Mouse (Mus musculus) neural tube, embryonic 13.5 days (tissue): Measurements from ENCODE around the gene Fgf8. TPM values are rescaled to one million over a fixed set of nuclear protein-coding genes. Genes with fewer than 3 reads are reported as not detected.

Experiments used
- ATAC-seq: fragments of 200-750 bp; cut with Nextera tagmentation; 2 replicates; pipeline ENCODE4 v1.8.0; 2017; ENCODE audit warnings: low read depth, mild to moderate bottlenecking, moderate TSS enrichment, moderate library complexity
- H3K27ac ChIP-seq: fragments of 300-500 bp; sonication (generic); replicated peaks from 2 replicates; pipeline ENCODE4 v1.5.1; 2015; ENCODE audit warnings: moderate library complexity, mild to moderate bottlenecking, inconsistent platforms
- H3K27me3 ChIP-seq: fragments of 300-500 bp; sonication (generic); 2 replicates; pipeline ENCODE4 v1.6.1; 2015; ENCODE audit warnings: mild to moderate bottlenecking, inconsistent platforms
- H3K36me3 ChIP-seq: fragments of 300-500 bp; sonication (generic); 2 replicates; pipeline ENCODE4 v1.6.1; 2015; ENCODE audit warnings: mild to moderate bottlenecking, inconsistent platforms
- H3K4me1 ChIP-seq: fragments of 300-500 bp; sonication (generic); replicated peaks from 2 replicates; pipeline ENCODE4 v1.6.1; 2015; ENCODE audit warnings: inconsistent platforms
- H3K4me2 ChIP-seq: fragments of 300-500 bp; sonication (generic); 2 replicates; pipeline ENCODE4 v1.6.1; 2015; ENCODE audit warnings: inconsistent platforms, mild to moderate bottlenecking, moderate library complexity
- H3K4me3 ChIP-seq: fragments of 300-500 bp; sonication (generic); 2 replicates; pipeline ENCODE4 v1.5.1; 2015; ENCODE audit warnings: mild to moderate bottlenecking, inconsistent platforms
- H3K9ac ChIP-seq: fragments of 300-500 bp; sonication (generic); 2 replicates; pipeline ENCODE4 v1.6.1; 2015; ENCODE audit warnings: moderate library complexity, mild to moderate bottlenecking, inconsistent platforms
- H3K9me3 ChIP-seq: fragments of 300-500 bp; sonication (generic); 2 replicates; pipeline ENCODE4 v1.6.1; 2016; ENCODE audit warnings: inconsistent platforms
- WGBS: fragments of 180-500 bp; shearing (Covaris S2); methylation state at CpG from one replicate; pipeline ENCODE4 v1.1.7; 2015; 5-methylcytosine and 5-hydroxymethylcytosine counted together
- polyA plus RNA-seq: library from polyadenylated mRNA; unstranded; fragments of >200 nt; fragmentation: Nextera tagmentation; extraction: Ambion mirVana; gene quantifications from 2 replicates; pipeline ENCODE4 v1.2.1, GENCODE M21; 2015

Gene Fgf8
- polyA plus RNA-seq, 1 experiment from 2014 or later: not detected

DNA sequence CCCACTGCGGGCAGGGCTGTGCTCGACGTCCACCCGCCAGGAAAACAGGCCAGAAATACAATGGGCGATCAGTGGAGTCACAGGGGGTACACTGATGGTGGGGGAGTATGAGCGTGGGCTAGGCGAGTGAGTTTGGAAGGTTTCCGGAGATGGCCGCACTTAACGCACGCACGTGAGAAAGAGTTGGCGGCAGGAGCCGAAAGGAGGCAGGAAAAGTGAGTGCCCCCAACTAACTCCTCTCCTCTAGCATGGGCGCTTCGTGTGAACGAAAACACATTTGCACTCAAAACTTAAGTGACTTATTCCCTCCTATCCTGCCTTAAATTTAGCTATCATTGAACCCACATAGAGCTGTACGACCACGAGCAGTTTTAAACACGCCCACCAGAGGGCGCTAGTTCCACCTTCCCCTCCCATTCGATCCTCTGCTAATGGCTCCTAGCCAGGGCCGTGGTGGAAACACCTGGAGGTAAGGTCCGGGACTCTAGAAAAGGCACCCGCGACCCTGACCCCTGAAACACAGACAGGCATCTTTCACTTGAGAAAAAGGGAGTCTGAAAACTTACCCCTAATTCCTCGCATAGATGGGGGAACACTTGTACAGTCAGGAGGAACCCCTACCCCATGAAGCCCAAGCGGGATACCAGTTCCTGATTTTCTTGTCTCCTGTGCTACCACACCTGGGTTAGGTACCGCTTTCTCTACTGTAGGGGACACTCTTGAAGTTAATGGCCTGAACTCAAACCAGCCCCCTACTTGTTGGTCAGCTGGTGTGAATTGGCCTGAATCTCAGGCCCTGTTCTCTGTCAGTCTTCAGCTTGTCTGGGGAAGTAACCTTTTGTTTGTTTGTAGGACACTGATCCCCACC lies 3.7 kb upstream of the Fgf8 start:
- Histone ChIP-seq H3K27ac (no peak overlapping the region), H3K36me3 (peaks cover 10% of the 10 kb centered on the region), H3K9ac (no peak overlapping the region), H3K27me3 (peaks cover 61% of the 10 kb centered on the region), H3K9me3 (no peaks in the 10 kb centered on the region), H3K4me1 (peaks cover 54% of the 10 kb centered on the region), H3K4me2 (no peak overlapping the region), H3K4me3 (no peak overlapping the region)
- ATAC-seq: 0 out of 2 replicates have a peak, but pooled peaks have one; percentile 4
- 8% methylated on average over 29 of the region's 29 CpGs for WGBS

DNA sequence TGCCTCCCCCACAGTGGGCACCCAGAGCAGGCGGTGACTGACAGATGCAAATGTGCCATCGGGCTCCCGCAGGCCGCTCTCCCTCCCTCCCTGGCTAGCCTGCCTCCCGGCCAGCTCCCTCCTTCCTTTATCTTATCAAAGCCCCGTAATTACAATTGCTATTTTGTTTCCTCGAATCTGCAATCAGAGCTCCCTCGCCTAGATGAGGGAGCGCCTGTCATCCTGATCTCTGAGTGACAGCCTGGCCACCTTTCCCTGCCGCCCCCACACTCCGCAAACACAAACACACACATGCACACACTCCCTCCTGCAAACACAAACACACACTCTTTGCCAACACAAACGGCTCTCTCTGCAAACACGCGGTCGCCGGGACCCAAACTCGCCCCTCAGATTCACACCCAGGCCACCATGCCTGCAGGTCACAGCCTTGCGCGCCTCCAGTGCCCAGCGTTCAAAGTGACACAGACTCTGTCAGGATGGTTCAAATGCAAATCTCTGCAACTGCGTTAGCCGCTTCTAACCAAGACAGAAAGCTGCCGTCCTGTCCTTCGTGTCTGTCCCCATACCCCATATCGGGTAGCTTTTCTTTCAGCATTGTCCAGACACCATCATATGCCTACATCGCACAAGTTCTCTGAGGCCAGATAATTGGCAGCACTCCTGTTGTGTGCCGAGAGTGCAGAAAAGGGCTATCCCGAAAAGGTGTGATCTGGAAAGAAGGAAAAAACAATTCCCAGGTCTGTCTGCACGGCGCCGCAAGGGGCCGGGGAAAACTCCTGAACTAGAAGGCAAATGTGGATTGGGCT lies 2.8 kb upstream of the Fgf8 start:
- Histone ChIP-seq H3K9ac (0 out of 2 replicates have a peak overlapping the region, but pooled peaks have one; percentile 38), H3K9me3 (no peaks in the 10 kb centered on the region), H3K4me3 (no peak overlapping the region), H3K4me2 (no peak overlapping the region), H3K27ac (no peak overlapping the region), H3K27me3 (peaks cover 69% of the 10 kb centered on the region), H3K4me1 (peaks cover 59% of the 10 kb centered on the region), H3K36me3 (peaks cover 7% of the 10 kb centered on the region)
- no peak for ATAC-seq
- WGBS: 3% methylated on average over 32 of the region's 32 CpGs

GRCm38 (mm10) chr19:45743619-45744018 lies 904 bp upstream of the Fgf8 start:
- Histone ChIP-seq H3K27ac (no peak overlapping the region), H3K9me3 (no peaks in the 10 kb centered on the region), H3K27me3 (peaks cover 89% of the 10 kb centered on the region), H3K4me1 (peaks cover 47% of the 10 kb centered on the region), H3K4me2 (no peak overlapping the region), H3K36me3 (peaks cover 4% of the 10 kb centered on the region; the same call in 1 of the 2 replicates), H3K9ac (no peak overlapping the region), H3K4me3 (no peak overlapping the region)
- ATAC-seq: no peak
- WGBS: 23% methylated on average over 7 of the region's 7 CpGs

DNA sequence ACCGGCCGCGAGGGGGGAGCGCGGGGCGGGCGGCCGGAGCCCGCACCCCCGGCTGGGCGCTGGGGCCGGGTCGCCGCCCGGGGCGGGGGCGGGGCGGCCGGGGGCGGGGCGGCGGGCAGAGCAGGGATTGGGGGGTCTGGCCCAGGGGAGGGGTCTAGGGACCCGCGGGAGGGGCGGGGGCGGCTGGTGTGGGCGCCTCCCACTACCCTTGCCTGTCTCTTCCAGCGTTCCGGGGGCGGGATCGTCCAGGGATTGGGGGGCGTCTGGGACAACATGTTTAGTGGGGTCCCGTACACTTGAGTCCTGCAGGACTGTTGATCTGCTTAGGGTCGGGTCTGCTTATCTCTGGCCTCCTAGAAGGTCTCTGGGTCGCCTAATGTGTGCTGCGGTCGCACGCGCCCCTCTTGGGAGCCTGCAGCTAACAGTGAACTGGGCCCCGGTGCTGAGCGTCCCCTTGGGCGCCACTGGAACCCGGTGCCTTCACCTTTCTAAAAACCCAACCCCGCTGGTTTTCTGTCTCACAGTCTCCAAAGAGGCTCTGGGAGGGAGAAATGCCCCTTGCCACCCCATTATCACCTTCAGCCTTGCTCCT lies 365 bp upstream of the Fgf8 start:
- H3K36me3 ChIP-seq: peaks cover 4% of the 10 kb centered on the region; the same call in 1 of the 2 replicates
- H3K4me1 ChIP-seq: peaks cover 42% of the 10 kb centered on the region
- H3K27ac ChIP-seq: no peak overlapping the region
- no peak for ATAC-seq
- WGBS: under 1% methylated on average over 19 of the region's 44 CpGs
- H3K27me3 ChIP-seq: peaks cover 94% of the 10 kb centered on the region
- peak overlapping the region; percentile 52 for H3K9ac ChIP-seq
- H3K4me3 ChIP-seq: peak overlapping the region; percentile 37
- peak overlapping the region; percentile 64 for H3K4me2 ChIP-seq
- no peaks in the 10 kb centered on the region for H3K9me3 ChIP-seq

DNA sequence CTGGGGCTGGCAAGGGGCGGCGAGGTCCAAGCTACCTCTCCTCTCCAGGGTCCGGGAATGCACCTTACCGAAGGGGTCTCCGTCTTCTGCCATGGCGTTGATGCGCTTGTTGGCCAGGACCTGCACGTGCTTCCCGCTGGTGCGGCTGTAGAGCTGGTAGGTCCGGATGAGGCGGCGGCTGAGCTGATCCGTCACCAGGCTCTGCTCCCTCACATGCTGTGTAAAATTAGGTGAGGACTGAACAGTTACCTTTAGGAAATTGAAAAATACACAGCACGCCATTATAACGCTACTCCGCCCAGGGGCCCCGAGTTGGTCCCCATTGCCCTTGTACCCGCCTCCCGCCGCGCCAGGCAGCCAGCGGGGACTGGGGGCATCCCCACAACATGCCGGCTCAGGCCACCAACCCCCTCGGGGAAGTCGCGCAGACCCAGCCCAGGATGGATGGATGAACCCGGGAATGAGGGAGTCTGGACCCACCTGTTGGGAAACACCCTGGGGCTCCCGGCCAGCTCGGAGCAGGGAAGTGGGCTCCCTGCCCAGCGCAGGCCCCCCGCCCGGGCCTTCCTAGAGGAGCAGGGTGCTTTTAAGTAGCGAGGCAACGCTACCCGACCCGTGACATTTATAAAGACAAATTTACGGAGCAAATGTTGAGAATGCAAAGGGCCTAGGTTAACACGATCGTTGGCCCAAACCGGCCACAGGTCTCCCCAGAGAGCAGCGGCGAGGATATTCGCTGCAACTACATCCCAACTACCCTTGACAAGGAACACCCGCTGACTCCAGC lies 1.1 kb downstream of the Fgf8 start:
- Histone ChIP-seq H3K4me3 (0 out of 2 replicates have a peak overlapping the region, but pooled peaks have one; percentile 37), H3K9me3 (no peaks in the 10 kb centered on the region), H3K4me2 (peak overlapping the region; percentile 64)

GRCm38 (mm10) chr19:45740817-45741216 lies 1.9 kb downstream of the Fgf8 start:
- 1% methylated on average over 7 of the region's 7 CpGs for WGBS
- Histone ChIP-seq H3K27ac (no peak overlapping the region), H3K36me3 (no peaks in the 10 kb centered on the region), H3K4me2 (no peak overlapping the region), H3K4me1 (peaks cover 47% of the 10 kb centered on the region), H3K9ac (no peak overlapping the region), H3K4me3 (no peak overlapping the region), H3K9me3 (no peaks in the 10 kb centered on the region), H3K27me3 (peaks cover 100% of the 10 kb centered on the region)
- no peak for ATAC-seq

More for the DNA sequence above, 1.1 kb downstream of the Fgf8 start:
- no peak for ATAC-seq
- Histone ChIP-seq H3K4me1 (peaks cover 45% of the 10 kb centered on the region), H3K9ac (no peak overlapping the region), H3K27ac (no peak overlapping the region), H3K36me3 (no peaks in the 10 kb centered on the region), H3K27me3 (peaks cover 100% of the 10 kb centered on the region)
- 2% methylated on average over 45 of the region's 45 CpGs for WGBS

GRCm38 (mm10) chr19:45740233-45740632 lies 2.5 kb downstream of the Fgf8 start:
- H3K36me3 ChIP-seq: no peaks in the 10 kb centered on the region
- H3K4me1 ChIP-seq: peaks cover 43% of the 10 kb centered on the region
- peaks cover 100% of the 10 kb centered on the region for H3K27me3 ChIP-seq
- no peak overlapping the region for H3K27ac ChIP-seq
- no peak overlapping the region for H3K9ac ChIP-seq
- no peak overlapping the region for H3K4me3 ChIP-seq
- no peaks in the 10 kb centered on the region for H3K9me3 ChIP-seq
- no peak for ATAC-seq
- H3K4me2 ChIP-seq: no peak overlapping the region
- WGBS: 3% methylated on average over 13 of the region's 13 CpGs

- Histone ChIP-seq H3K27ac (no peak overlapping the region), H3K36me3 (no peaks in the 10 kb centered on the region), H3K9ac (no peak overlapping the region), H3K4me3 (no peak overlapping the region), H3K4me1 (peaks cover 46% of the 10 kb centered on the region), H3K4me2 (no peak overlapping the region), H3K9me3 (no peaks in the 10 kb centered on the region), H3K27me3 (peaks cover 100% of the 10 kb centered on the region)
- no peak for ATAC-seq
- WGBS: 50% methylated on average over 5 of the region's 5 CpGs
Measured at GRCm38 (mm10) chr19:45738521-45738920, 4.2 kb downstream of the Fgf8 start.

DNA sequence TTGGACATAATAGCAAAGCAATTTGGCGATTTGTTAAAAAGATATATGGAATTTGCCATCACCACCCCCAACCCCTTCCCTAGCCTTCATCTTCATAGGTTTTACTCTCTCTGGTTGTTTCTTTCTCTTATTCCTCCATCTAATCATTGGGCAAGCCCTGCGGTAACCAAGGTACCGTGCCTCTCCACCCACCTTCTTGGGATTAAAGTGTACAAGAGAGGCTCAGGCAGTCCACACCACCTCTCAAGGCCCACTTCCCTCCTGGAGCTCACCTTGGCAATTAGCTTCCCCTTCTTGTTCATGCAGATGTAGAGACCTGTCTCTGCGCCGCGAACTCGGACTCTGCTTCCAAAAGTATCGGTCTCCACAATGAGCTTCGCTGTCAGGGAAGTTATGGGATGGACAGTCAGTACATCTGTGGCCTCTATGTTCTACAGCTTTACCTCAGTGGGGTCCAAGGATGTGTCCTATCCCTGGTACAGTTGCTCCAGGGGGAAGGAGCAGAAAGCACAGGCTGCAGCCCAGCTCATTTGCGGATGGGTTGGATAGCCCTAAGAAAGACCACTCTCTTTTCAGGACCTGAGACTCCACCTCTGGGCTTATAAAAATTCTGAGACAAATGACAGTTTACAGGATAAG lies 4.8 kb downstream of the Fgf8 start:
- Histone ChIP-seq H3K4me1 (peaks cover 42% of the 10 kb centered on the region), H3K27me3 (peaks cover 100% of the 10 kb centered on the region), H3K4me2 (no peak overlapping the region), H3K4me3 (no peak overlapping the region), H3K36me3 (no peaks in the 10 kb centered on the region), H3K9me3 (no peaks in the 10 kb centered on the region), H3K27ac (no peak overlapping the region), H3K9ac (no peak overlapping the region)
- 60% methylated on average over 10 of the region's 10 CpGs for WGBS
- no peak for ATAC-seq

DNA sequence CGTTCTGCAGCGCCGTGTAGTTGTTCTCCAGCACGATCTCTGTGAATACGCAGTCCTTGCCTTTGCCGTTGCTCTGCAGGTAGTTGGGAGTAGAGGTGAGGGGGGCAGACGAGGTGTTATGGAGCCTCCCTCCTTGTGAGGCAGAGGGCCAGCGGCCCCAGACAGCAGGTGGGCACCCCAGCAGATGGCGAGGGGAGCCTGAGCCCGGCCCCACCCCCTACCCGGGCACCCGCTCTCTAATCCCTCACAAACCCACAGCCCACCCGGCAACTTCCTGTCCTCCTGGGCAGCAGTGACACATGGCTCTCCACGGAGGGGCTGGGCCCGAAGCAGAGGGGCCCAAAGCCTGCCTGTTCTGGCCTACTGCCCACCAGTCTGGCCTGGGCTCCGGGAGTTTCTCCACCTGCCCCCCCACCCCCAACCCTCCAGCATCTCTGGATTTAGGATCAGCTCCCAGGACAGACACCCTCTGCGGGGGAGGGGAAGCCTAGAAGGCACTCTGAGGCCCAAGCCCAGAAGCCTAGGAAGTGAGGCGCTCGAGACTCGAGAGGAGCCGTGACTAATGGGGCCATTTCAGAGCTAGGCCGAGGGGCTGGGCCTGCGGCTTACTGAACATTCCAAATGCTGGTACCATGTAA lies 5.4 kb downstream of the Fgf8 start:
- Histone ChIP-seq H3K27ac (no peak overlapping the region), H3K9ac (peak overlapping the region; percentile 41; the same call in 1 of the 2 replicates), H3K36me3 (no peaks in the 10 kb centered on the region), H3K4me1 (peaks cover 36% of the 10 kb centered on the region), H3K27me3 (peaks cover 100% of the 10 kb centered on the region), H3K9me3 (no peaks in the 10 kb centered on the region), H3K4me3 (peak overlapping the region; percentile 20), H3K4me2 (peak overlapping the region; percentile 51)
- WGBS: 10% methylated on average over 23 of the region's 23 CpGs
- peak; percentile 42 for ATAC-seq
